Mouse (Mus musculus): ENCODE results near the gene Scoc.
A peak's percentile ranks its signal among the peaks of the same experiment; 100 is the strongest.
"Not testable (repeated sequence)": the region's sequence is repeated elsewhere in the genome, so short reads cannot be mapped to it uniquely, and the experiment has no call there.

The Scoc gene

DNA sequence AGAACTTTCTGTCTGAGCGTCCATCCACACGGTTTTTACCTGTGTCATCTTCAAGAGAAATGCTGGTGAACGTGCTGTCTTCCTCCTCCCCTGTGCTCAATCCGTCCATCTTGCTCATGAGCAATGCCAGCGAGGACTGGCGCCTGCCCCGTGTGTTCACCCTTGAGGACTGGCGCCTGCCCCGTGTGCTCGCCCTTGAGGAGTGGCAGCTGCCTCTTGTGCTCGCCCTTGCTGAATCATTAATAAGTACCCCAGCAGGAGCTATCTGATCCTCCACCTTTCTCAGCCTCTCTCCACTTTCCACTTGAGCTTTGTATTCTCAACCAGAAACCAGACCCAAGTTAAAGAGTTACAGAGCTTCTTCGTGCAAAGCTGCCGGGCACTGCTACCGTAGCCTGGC lies at the start of gene Scoc:
Gene Scoc (minus strand): TSS at position 170 of the 400 bp plus-strand sequence.
- DNase-seq (ENCODE audit: low spot score in 2 of 2), result no peak

DNA sequence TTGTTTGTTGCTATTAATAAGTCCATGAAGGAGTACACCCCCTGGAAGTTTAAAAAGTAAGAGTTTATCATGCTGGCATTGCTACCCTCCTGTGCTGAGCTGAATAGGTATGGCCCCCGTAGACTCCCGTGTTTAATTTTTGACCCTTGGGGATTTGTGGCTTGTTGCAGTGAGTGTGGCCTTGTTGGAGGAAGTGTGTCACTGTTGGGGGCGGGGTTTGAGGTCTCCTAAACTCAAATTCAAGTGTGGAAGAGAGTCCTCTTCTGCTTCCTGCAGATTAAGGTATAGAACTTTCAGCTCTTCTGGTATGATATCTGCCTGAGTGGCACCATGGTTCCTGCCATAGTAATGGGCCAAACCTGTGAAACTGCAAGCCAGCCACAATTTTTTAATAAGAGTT lies 1.4 kb upstream of the Scoc start:
- no peak for DNase-seq (ENCODE audit: low spot score in 2 of 2)

DNA sequence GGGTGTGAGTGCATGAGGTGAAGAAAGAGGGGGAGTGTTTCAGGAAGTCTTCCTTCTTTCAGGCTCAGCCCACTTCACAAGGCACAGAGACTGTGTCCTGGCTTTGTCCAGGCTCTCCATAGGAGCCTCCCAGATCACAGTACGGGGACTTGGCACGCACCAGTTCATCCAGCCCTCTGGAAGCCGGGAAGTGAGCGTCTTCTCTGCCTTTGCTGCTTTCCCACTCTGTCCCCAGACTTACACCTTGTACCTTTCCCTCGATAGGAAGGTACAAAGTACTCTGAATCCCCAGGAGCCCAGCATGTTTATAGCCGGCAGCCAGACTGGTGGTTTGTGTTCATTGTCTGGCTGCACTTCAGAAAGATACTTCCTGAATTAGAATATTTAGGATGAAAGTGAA lies 1.1 kb downstream of the Scoc start:
- DNase-seq (ENCODE audit: low spot score in 2 of 2), result no peak

DNA sequence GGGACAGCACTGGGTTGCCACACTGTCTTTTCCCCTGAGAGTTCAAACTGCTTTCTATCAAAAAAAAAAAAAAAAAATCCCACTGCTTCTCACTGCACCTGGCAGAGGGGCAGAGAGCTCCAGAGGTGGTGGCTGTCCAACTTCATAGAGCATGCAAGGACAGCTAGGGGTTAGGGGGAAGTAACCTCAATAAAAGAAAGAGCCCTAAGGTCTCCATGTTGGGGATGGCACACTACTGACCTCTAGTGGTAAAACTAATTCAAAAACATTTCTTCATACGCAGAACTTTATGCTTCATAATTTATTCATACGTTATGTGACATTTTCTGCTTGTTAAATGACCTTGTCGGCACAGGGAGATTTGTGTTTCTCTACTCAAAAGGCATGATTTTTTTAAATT lies 7.1 kb downstream of the Scoc start:
- DNase-seq (ENCODE audit: low spot score in 2 of 2), result no peak

DNA sequence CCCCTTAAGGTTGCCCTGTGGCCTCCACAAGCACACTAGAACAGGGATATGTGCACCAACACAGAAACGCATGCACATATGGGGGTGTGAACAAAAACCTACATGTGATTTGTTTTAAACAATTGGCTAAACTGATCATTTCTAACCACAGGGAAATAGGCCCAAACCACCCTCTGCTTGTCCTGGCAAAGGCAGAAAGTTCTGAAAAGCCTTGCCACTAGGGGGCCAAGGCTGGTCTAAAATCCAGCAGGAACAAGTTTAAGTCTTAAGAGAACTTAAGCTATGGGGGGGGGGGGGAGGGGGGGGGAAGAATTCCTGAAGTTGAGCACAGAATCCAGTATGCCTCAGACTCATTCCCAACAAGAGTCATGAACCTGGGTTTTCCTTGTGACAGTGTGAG lies 8.2 kb downstream of the Scoc start:
- DNase-seq (ENCODE audit: low spot score in 2 of 2), result no peak

DNA sequence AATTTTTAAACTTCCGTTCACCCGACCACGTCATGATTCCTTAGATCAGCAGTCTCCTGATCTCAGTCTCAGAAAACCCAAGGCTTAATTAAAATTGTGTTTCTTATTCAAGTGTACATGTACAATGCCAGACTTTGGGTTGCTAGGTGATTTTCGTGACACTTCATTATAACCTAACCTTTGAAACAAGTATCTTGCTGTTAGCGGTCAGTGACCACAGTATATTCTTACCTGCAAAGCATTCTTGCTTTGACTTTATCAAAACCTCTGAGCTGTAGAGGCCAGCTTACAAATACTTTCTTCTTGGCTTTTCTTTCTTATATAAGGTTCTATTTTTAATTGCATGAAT lies 15.2 kb downstream of the Scoc start:
- DNase-seq (ENCODE audit: low spot score in 2 of 2), result no peak

DNA sequence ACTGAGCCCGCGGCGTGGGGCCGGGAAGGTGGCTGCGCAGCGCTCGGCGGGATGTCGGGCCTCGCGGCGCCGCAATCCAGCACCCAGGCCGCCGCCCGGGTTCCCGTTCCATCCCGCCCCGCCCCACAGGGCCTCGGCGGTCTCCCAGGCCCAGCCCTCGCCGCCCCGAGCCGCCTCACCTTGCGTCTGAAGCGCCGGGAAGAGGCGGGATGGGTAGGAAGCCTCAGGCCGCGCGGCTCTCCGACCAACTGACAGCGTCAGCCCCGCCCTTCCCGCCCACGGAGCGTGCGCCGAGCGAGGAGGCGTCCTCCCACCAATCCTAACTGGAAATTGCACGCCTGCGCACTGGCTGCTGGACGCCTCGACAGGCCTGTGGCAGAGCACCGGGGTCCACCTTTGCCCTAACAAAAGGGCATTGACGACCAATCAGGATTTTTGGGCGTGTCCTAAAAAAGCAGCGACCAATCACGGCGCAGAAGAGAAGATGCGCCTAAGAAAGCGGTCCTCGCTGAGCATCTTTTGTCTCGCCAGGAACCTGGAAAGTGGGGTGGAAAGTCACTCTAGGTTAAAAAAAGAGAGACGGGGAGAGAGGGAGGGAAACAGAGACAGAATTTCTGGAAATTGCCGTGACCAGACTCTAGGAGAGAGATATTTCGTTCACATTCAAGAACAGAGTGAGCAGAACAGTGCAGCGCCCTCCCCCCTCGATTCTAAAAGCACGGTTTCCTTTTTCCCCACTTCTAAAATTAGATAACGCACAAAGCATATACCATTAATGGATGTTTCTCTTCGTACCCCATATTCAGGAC lies 15.7 kb downstream of the Scoc start:
- peak; percentile 86 to 91 for DNase-seq (ENCODE audit: low spot score in 2 of 2)

DNA sequence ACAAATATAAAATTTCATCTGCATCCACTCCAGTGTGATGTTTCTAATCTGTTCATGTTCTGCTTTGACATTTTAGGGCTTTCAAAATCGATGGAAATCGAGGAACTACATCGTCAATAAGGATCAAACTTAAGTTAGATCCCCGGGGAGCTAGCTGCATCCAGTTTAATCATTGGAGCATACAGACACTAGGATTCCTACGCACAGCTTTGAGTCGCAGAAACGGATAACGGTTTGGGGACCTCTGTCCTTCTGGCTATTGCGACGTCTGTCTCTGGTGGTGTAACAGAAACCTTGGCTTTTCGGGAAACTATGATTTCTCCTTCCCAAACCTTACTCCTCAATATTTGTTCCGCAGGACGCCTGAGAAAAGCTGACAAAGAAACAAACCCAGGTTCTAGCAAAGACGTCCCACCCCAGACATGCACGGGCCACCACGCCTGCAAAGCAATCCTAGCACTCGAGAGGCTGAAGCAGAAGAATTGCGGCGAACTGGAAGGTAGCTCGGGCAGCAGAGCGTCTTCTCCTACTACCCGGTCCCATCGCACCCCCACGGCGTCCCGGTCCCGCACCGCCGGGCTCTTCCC lies 16.4 kb downstream of the Scoc start:
- peak in 1 of 2 experiments; percentile 13 for DNase-seq (ENCODE audit: low spot score in 2 of 2)

DNA sequence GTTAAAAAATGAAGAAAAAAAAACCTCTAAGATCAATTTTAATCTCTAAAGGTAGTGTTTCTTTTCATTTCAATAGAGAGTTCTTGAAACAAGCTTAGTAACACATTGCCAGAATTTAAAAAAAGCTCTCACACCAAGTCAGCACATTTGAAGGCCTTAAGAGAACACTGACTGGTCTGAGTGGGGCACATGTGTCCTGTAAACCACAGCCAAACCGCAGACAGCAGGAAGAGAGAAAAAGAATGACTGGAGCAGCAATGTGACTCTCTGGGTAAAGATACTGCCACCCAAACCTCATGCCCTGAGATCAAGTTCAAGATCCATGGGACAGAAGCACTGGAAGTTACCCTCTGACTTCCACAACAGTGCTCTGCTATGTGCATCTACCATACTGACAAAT lies 21.1 kb downstream of the Scoc start:
- DNase-seq (ENCODE audit: low spot score in 2 of 2), result no peak

DNA sequence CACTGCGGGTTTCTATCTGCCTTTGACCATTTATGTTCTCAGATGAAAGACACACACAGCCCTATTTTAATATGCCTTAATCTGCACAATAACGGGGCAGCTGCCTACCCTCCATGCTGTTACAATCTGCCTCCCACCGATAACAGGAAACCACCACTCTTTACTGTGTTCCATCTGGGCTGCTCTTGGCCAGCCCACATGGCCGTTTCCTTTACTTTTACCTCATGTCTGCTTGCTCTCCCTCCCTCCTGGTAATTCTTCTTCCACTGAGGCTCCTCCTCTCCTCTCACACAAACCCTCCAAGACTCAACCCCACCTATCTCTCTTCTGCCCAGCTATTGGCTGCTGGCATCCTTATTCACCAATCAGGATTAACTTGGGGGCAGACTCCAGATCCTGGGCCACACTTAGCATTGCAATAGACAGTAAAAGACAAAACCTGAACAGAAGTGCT lies 29.1 kb downstream of the Scoc start:
- no peak for DNase-seq (ENCODE audit: low spot score in 2 of 2)

DNA sequence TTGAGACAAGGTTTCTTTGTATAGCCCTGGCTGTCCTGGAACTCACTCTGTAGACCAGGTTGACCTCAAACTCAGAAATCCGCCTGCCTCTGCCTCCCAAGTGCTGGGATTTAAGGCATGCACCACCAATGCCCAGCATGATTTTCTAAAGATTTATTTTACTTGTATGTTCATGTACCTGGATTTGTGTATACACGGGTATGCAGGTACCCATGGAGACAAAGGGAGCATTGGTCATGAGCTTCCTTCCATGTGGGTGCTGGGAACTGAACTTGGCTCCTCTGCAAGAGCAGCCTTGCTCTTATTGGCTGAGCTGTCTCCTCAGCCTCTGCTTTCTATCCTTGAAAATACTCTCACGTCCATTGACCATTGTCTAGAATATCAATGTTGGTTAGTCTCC lies 29.6 kb downstream of the Scoc start:
- not testable (repeated sequence) for DNase-seq (ENCODE audit: low spot score in 2 of 2)

DNA sequence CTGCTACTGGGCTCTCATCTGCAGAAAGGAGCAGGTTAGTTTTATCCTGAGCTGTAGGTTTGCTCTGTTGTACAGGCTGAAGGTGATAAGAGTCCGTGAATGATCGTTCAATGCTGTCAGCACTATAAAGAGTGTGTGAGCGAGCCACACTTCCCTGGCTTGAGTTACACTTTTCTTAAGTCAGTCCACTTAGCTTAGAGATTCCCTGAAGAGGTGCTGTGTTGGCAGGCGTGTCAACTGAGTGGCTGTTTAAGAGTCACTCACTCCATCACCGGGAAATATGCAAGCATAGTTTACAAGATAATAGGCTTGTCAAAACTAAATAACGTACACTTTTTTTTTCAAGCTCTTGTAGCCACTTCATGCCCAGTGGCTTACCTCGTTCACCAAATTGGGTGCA lies 31.2 kb downstream of the Scoc start:
- DNase-seq (ENCODE audit: low spot score in 2 of 2), result no peak

DNA sequence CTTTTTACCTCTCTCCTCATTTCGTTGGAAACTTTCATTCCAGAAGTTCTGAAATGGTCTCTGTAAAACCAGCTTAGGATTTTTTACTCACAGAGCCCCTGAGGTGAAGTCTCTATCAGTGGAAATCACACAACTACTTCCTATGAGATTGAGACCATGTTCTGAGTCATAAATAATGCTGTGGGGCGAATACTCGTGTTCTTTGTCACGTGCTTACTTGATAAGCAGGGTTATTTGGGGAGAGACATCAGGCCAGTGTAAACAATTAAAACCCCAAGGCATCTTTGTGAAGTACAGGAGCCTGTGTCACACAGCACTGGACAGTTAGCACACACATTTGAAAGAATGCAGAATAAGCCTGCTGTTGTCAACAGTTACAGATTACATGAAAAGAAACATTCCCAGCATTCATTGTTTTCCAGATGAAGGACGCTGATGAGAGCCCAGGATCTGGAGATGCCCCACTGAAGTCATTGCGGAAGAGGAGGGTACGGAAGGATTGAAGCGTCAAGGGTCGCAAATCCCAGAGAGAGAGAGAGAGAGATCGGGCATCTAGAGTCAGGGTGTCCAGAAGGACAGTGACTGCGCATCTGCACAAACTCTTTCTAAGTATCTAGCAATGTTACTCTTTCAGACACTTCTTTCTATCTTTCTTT lies 32.0 kb downstream of the Scoc start:
- DNase-seq (ENCODE audit: low spot score in 2 of 2), result no peak

DNA sequence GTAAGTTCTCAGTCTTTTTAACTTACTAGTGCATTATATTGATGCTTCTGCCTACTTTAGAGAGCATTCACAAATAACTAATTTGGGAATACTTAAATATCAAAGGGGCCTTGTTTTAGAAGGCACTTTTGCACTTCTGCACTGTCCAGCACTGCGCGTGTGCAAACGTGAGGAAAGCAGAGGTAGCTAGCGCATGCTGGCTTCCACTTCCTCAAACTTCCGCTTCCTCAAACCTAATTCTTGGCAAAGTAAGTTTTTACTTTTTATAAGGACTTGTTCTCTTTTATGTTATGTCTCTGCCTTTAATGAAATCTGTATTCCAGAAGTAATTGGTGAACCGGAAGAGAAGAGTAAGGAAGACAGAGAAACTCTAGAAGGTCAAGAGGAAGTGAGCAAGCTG lies 33.0 kb downstream of the Scoc start:
- DNase-seq (ENCODE audit: low spot score in 2 of 2), result no peak

DNA sequence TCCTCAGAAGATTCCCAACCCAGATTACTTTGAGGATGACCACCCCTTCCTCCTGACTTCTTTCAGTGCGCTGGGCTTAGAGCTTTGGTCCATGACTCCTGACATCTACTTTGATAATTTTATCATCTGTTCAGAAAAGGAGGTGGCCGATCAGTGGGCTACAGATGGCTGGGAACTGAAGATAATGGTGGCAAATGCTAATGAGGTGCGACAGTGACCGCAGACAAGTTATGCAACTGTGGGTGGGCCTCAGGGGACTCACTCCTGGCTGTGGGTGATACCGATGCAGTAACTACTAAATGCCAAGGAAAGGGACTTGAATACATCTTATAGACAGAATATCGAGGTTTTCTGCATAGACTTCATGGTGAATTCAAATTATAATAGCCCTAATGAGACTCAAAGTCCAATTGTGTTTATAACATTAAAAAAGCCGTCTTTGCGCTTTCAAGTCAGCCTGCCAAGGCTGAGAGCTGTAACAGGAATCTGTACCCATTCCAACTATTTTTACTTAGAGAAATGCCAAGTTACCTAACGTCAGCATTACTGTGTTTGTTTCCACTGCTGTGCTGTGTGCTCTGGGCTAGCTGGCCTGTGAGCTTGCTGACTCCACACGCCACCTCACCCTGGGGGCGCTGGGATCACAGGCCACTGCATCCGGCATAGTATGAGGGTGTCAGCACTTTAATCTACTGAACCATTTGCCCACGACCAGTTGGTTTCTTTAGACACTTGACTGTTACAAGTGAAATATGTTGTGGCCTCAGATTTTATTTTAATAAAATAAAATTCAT lies 35.0 kb downstream of the Scoc start:
- DNase-seq (ENCODE audit: low spot score in 2 of 2), result no peak

DNA sequence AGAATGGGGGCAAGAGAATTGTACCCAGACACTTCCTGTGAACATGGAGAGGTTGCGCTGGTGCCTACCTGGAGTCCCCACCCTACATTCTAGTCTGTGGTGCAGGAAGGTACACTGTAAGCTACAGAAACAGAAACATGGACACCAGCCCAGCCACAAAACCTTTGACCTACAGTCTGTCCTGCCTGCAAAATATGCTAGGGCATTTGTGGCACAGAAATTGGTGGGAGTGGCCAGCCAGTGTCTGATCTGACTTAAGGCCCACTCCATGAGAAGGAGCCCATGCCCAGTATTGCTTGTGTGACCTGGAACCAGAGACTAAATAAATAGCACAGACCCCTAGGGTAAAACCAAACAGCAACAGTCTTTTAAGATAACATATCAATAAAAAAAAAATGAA lies 36.8 kb downstream of the Scoc start:
- no peak for DNase-seq (ENCODE audit: low spot score in 2 of 2)

DNA sequence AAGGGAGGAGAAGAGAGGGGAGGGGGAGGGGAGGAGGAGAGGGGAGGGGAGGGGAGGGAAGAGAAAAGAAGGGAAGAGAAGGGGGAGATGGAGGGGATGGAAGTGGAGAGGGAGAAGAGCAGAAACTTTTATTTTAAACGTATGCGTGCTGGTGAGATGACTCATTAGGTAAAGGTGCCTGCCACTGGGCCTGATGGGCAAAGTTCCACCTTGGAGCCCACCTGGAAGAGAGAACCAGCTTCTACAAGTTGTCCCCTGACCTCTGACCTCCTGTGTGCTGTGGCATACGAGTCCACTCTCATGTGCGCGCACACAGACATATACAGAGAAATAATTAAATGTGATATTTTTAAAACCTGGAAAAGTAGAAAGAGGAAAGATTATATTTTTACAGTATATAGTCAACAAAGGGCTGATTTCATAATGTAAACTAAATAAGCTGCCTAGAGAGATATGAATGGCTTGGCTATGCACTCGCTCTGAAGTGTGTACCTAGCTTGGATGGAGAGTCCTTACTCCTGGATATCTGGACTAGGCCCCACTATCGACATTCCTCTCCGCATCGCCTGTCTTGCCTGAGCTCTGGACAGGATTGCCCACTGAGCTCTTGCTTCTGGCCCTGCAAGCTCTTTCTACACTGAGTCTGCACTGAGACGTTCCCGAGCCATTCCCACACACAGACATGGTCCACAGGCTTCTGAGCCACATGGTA lies 39.2 kb downstream of the Scoc start:
- no peak for DNase-seq (ENCODE audit: low spot score in 2 of 2)

DNA sequence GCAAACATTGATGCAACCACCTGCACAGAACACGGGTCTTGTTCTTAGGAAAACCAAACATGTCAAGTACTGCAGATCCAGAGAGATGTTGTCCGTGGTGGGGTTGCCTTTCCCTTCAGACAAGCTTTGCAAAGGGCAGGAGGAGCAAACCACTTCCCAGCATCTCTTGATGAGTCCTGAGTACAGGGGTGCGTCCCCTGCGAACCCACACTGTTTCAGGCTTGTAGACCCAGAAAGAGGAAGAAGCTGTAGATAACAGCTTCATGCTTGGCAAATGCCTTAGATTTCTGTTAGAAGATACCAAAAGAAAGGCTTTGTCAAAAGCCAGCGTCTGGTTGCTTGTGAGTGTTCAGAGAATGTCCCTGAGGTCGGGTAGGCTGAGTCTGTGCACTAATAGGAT lies 40.2 kb downstream of the Scoc start:
- DNase-seq (ENCODE audit: low spot score in 2 of 2), result no peak

DNA sequence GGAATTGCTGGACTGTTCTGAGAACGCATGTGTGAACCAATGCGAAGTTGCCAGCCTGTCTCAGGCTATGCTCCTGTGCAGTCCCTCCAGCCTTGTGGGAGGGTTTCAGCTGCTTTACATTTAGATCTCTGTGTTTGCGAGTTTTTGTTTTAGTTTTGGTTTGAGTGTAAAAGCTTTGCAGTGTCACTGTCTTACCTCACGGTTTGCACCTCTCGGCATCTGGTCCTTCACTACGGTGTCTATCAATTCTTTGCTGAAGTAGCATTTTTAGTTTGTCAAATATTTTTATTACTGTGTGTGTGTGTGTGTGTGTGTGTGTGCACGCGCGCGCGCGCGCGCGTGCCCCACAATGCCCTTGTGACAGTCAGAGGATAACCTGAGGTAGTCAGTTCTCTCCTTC lies 41.3 kb downstream of the Scoc start:
- DNase-seq (ENCODE audit: low spot score in 2 of 2), result no peak

DNA sequence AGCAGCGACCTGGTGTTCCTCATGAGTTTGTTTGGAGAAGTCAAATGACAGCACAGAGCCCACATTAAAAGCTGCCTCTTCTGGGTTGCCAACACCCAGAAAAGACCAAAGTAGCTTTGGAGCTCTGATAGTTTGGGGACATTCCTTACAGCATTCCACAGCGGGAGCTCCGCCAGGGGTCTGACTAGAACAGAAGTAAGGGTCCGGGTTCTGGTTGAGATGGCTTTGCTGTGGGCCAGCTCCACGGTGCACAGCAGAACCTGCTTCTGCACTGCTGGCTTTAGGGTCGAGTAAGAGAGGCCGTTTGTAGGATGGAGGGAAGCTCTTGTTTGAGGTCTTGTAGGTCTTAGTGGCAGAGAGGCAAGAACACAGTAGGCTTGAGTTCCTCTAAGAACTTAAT lies 49.7 kb downstream of the Scoc start:
- DNase-seq (ENCODE audit: low spot score in 2 of 2), result no peak

DNA sequence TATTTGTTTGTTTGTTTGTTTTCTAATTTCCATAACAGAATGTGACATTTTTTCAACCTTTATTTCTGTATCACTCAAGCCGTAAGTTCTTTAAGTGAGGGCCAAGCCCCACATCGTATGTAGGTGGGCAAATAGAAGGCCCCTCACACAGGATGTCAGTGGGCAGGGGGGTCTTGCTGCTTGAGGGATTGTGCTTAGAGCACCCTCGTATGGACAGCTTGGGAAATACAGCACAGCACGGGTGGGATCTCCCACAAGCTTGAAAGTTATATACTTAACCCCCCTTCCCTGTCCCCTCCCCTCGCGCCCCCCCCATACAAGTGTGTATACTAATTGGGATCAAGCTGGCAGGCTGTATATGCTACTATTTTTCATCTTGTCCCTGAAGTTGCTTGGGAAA lies 51.4 kb downstream of the Scoc start:
- no peak for DNase-seq (ENCODE audit: low spot score in 2 of 2)

DNA sequence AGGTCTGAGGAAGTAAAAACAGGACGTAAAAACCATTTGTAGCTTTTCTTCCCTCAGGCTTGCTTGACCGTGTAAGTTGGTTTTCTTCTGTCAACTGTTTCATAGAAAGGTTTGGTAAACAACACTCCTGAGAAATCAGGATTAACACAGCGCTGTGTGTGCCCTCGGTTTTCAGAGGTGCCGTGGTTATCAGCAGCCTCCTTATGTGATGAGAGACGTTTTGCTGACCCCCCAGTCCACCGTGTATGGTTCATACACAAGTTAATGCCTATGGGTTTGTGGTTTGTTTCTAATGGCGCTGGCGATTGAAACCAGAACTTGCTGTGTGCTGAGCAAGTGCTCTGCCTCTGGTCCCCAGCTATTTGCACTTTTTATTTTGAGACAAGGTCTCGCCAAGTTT lies 52.6 kb downstream of the Scoc start:
- no peak for DNase-seq (ENCODE audit: low spot score in 2 of 2)
